Mouse (Mus musculus): ENCODE data around the gene Gpr160. TPM values are rescaled to one million over a fixed set of nuclear protein-coding genes. Genes with fewer than 3 reads are reported as not detected.

The Gpr160 gene
- polyA plus RNA-seq (2012; rRNA removed; ENCODE audit: low replicate concordance) = 11.1 and 22.3 TPM in 2 replicates

DNA sequence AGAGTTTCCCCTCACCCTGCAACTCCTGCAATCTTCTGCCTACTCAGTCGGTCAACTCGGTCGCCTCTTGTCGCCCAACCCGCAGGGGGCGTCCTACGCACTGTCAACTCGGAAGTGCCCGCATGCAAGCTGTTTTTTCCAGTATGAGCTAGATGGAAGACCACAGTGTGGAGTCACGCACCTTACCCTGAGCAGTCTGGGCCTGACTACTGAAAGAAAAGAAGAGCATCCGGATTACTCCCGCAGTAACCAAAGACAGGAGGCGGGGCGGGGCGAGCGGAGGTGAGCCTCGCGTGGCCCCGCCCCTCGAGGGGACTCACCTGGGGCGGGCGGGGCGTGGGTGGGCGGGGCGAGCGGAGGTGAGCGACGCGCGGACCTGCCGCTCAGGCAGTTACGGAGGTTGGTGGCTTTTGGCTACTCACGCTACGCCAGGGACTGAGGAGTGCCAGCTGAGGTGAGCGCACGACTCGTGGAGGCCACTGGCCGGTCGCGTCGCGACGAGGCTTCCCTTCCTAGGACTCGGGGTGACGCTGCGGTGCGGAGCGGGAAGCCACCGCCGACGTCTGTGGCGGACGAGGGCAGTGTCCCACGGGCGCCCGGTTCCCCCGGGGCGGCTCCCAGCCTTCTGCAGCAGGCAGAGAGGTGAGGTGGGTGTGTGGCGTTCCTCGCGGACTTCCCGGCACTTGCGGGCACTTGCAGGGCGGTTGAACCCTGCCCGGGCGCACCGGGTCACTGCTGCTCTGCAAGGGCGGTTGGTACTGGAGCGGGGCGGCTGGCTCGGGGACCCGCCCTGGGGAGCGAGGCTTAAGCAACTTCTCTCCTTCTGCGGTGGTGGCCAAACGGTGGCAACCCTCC, at the start of gene Gpr160:
Gene Gpr160, plus strand, starts transcription at position 347 of the 855 bp plus-strand sequence.

Other genes starting within 250 kb of the Gpr160 start
- gene Lrriq4, start 211.4 kb upstream of the Gpr160 start, polyA plus RNA-seq (2012; rRNA removed; ENCODE audit: low replicate concordance) = not detected in 2 replicates
- gene Lrrc34, start 208.1 kb upstream of the Gpr160 start, polyA plus RNA-seq (2012; rRNA removed; ENCODE audit: low replicate concordance) = not detected in 2 replicates
- not detected in 2 replicates for gene Lrrc31, start 156.1 kb upstream of the Gpr160 start, polyA plus RNA-seq (2012; rRNA removed; ENCODE audit: low replicate concordance)
- gene Samd7, start 109.7 kb upstream of the Gpr160 start, polyA plus RNA-seq (2012; rRNA removed; ENCODE audit: low replicate concordance) = not detected in 2 replicates
- 7.4 and 16.9 TPM in 2 replicates for gene Sec62, start 63.1 kb upstream of the Gpr160 start, polyA plus RNA-seq (2012; rRNA removed; ENCODE audit: low replicate concordance)
- 43.4 and 43.5 TPM in 2 replicates for gene Phc3, start 113.5 kb downstream of the Gpr160 start, polyA plus RNA-seq (2012; rRNA removed; ENCODE audit: low replicate concordance)
- gene Prkci, start 139.8 kb downstream of the Gpr160 start, polyA plus RNA-seq (2012; rRNA removed; ENCODE audit: low replicate concordance) = 15.1 and 18.9 TPM in 2 replicates
- gene Skil, start 239.1 kb downstream of the Gpr160 start, polyA plus RNA-seq (2012; rRNA removed; ENCODE audit: low replicate concordance) = 6.5 and 13.8 TPM in 2 replicates